Mouse (Mus musculus) bone marrow macrophage, adult 2 months (primary cell): ENCODE data around the gene Mkrn2. TPM values are rescaled to one million over a fixed set of nuclear protein-coding genes. Genes with fewer than 3 reads are reported as not detected.

Experiments used
- H3K27ac ChIP-seq: 2 replicates; pipeline ENCODE4 v1.5.1; 2012; ENCODE audit warnings: low read depth, low read length; ENCODE audit not compliant: insufficient read depth
- H3K4me1 ChIP-seq: 2 replicates; pipeline ENCODE4 v1.6.1; 2012; ENCODE audit warnings: low read length; ENCODE audit not compliant: control insufficient read depth, insufficient read depth
- H3K4me3 ChIP-seq: 2 replicates; pipeline ENCODE4 v1.5.1; 2012; ENCODE audit warnings: mild to moderate bottlenecking, low read length, moderate library complexity; ENCODE audit not compliant: insufficient read depth
- CTCF ChIP-seq: IDR thresholded peaks from 2 replicates; pipeline ENCODE4 v1.5.1; 2012; ENCODE audit warnings: low read depth, mild to moderate bottlenecking, low read length, moderate library complexity
- POLR2A ChIP-seq: IDR thresholded peaks from 2 replicates; pipeline ENCODE4 v1.6.1; 2012; ENCODE audit warnings: mild to moderate bottlenecking, low read depth, low read length, borderline replicate concordance
- polyA plus RNA-seq: library from polyadenylated mRNA; stranded (reverse); fragments of >200 nt; gene quantifications from 2 replicates; pipeline ENCODE4 v1.2.4, GENCODE M21; 2012; ENCODE audit not compliant: missing spikeins, insufficient read depth, insufficient read length

Mkrn2 gene
- polyA plus RNA-seq, 1 experiment: 15.6 TPM

DNA sequence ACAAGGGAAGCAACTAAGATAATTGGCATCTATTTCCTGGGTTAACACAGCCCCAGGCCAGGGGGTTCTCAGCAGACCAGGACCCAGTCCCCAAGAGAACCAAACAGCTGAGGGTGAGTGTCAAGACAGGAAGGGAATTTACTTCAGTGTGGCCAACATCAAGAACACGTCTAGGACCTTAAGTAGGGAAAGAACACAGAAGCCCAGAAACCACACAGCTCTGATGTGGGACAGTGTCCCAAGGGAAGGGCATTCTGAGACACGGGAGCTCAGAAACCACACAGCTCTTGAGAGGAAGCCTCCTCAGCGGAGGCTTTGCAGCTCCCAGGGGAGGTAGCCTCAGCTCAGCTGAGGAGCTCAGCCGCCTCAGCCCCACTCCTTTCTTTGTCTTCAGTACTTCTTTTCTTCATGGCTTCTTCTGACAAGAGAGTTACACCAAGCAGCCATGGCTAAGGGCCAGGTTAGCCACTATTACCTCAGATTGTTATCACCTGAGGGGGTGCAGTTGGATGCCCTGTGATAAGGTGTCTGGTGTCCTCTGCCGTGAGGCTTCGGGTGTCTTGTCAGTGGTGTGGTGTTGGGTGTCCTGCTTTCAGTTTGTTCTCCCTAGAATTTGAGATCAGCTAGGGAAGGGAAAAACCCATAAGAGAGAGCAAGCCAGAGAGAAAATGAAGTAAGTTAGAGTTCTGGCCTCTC lies 18.1 kb upstream of the Mkrn2 start:
- no peaks in the 10 kb centered on the region for H3K4me1 ChIP-seq
- TF ChIP-seq POLR2A (no peak), CTCF (no peak)
- no peak overlapping the region for H3K27ac ChIP-seq
- H3K4me3 ChIP-seq: no peak overlapping the region

DNA sequence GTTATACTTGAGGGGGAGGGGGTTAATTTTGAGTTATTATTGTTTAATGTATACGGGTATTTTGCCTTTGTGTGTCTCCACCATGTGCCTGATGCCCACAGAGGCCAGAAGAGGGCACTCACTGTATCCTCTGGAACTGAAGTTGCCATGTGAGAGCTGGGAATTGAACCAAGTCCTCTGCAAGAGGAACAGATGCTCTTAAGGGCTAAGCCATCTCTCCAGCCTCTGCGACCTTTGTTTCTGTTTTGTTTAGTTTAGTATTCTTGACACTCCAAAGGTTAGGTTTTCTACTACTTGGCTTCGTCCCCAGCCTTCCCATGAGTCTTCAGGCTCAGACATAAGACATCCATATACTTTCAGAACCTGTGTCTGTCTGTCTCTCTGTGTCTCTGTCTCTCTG lies 17.5 kb upstream of the Mkrn2 start:
- no peak overlapping the region for H3K27ac ChIP-seq
- no peaks in the 10 kb centered on the region for H3K4me1 ChIP-seq
- H3K4me3 ChIP-seq: no peak overlapping the region
- TF ChIP-seq CTCF: no peak
- no peak for TF ChIP-seq POLR2A

DNA sequence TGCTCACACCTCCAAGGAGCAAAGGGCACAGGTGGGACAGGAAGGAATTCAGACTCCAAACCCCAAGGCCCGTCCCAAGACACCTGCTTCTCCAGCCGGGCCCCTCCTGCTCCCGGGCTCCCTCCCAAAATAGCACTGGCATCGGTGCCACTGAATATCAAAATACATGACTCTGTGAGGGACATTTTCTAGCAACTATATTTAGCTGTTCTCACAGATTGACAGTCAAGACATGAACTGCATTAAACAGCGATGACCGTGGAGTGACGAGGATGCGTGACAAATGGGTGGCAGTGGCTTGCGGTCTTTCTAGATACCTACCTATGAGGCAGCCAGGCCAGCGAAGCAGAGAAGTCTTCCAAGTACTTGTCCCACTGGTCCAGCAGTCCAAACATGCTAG lies 15.4 kb upstream of the Mkrn2 start:
- Histone ChIP-seq H3K27ac (no peak overlapping the region), H3K4me3 (no peak overlapping the region), H3K4me1 (no peaks in the 10 kb centered on the region)
- TF ChIP-seq CTCF (no peak), POLR2A (no peak)

DNA sequence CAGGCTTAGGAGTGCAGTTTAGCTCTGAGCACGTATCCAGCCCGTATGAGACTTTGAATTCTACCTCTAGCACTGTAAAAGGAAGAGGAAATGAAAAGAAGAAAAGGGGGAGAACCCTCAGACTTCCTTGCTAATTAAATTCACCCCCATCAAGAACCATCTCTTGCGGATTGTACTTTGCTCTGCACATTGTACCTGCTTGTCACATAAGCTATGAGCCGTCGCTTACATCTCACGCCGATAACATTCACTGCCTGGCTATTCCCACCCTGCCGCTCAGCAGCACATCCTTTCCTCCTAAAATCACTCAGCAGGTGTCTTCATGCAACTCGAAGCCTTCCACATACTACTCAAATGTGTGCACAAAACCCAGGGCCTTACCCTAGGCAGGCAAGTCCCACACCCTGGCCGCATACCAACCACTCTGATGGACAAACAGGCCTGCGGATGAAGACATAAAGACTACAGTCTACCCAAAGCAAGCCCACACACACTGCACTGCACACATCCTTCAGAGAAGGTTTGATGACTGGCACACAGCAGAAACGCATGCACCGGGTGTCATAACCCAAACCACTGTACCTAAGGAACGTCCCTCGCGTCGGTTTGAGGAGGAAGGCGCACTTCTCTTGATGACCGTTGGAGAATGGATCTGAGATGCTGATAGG lies 9.9 kb upstream of the Mkrn2 start:
- H3K4me1 ChIP-seq: no peaks in the 10 kb centered on the region
- TF ChIP-seq CTCF (no peak), POLR2A (no peak)
- H3K27ac ChIP-seq: no peak overlapping the region
- H3K4me3 ChIP-seq: no peak overlapping the region

DNA sequence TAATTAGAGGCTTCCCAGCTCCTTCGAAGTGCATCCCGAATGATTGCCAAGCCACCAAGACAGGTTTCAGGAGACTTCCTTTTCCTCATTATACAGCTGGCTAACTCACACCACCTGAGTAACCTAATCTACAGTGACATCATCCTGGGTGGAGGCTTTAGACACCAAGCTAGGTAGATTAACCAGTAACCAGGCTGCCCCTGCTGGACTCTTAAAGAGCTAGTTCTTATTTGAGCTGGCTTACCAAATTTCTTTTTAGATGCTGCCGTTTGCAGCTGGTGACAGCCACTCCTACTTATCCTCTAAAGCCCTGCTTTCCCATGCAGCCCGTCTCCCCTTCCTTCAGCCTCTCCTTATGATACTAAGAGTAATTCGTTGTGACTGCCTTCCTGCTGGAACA lies 9.2 kb upstream of the Mkrn2 start, which contains the start of gene Mkrn2os:
Gene Mkrn2os, minus strand, starts transcription at position 119 of the 400 bp plus-strand sequence.
- Histone ChIP-seq H3K4me1 (no peaks in the 10 kb centered on the region), H3K4me3 (no peak within 1 kb of the TSS), H3K27ac (no peak within 1 kb of the TSS)
- no peak for TF ChIP-seq POLR2A
- no peak for TF ChIP-seq CTCF

DNA sequence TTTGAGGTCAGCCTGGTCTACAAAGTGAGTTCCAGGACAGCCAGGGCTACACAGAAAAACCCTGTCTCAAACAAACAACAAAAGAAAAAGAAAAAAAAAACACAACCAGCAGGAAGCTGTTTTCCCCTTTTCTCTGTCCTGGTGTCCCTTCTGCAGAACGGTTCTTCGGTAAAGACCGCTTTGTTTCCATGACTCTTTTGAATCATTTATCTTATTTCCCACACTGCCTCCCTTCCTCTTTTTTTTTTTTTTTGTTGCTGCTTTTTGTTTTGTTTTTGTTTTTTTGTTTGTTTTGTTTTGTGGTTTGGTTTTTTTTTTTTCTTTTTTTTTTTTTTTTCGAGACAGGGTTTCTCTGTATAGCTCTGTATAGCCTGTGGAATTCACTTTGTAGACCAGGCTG lies 8.4 kb upstream of the Mkrn2 start:
- H3K27ac ChIP-seq: no peak overlapping the region
- TF ChIP-seq CTCF (no peak), POLR2A (no peak)
- no peaks in the 10 kb centered on the region for H3K4me1 ChIP-seq
- H3K4me3 ChIP-seq: no peak overlapping the region

DNA sequence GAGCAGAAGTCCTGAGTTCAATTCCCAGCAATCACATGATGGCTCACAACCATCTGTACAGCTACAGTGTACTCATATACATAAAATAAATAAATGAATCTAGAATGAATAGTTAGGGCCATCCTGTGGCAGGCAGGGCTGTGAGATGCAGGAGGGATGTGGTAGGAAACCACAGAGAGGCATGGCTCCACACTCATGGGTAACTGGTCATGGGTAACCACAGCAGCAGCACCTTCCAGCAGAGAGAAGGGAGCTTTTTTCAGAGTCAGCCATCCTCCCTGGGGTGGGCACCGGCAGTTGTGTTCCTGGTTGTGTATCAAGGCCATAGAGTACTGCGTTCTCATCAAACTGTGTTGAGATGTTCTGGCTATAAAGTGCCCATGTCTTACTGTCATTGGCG lies 7.2 kb upstream of the Mkrn2 start:
- no peak overlapping the region for H3K4me3 ChIP-seq
- no peak for TF ChIP-seq POLR2A
- TF ChIP-seq CTCF: no peak
- H3K4me1 ChIP-seq: no peaks in the 10 kb centered on the region
- no peak overlapping the region for H3K27ac ChIP-seq

DNA sequence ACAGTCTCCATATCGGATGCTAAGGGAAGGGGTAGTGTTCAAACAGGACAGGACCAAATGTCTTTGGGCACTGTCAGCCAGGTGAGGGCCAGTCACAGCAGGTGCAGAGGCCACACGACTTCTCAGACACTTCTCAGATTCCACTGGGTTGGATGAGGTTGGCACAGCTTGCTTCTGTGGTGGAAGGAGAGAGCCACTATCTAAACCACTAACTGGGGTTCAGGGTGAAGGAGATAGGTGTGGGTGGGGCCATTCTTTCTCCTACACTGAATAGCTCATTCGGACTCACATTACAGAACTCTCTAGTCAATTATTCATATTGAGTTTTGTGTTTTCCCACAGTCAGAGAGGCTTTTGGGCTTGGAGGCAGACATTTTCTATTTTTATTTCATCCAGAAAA lies 6.0 kb upstream of the Mkrn2 start:
- Histone ChIP-seq H3K4me1 (no peaks in the 10 kb centered on the region), H3K4me3 (no peak overlapping the region), H3K27ac (no peak overlapping the region)
- TF ChIP-seq POLR2A: no peak
- TF ChIP-seq CTCF: no peak

DNA sequence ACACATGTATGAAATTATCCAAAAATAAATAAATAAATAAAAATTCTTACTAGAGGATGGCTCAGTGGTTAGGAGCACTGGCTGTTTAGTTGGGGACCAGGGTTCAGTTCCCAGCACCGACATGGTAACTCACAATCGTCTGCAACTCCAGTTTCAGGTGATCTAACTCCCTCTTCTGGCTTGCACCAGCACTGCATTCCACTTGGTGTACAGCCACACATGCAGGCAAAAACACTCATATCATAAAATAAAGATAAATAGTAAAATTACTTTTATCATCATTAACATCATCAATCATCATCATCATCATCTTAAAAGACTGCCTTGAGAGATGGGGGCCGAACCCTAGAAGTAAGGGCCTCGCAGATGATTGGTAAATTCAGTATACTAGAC lies 384 bp upstream of the Mkrn2 start:
- Histone ChIP-seq H3K27ac (no peak overlapping the region), H3K4me1 (peaks cover 11% of the 10 kb centered on the region; the same call in 1 of the 2 replicates), H3K4me3 (no peak overlapping the region)
- no peak for TF ChIP-seq POLR2A
- TF ChIP-seq CTCF: no peak

DNA sequence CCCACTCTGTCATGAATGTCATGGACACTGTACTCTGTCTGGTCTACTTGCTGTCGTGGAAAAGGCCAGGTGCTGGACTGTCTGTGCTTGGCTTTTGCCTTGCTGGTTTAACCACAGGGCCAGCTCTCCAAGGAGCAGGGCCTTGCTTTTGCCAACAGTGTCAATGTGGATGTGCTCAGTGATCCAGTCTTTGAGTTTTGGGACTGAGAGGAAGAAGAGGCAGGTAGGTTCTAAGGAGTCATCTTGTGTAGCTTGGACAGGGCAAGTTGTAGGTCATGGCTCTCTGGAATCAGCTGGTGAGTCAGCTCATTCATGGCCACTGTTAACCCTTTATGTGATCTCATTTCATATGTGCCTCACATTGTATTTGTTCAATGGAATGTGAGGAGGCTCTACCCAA lies 4.8 kb downstream of the Mkrn2 start:
- no peak overlapping the region for H3K27ac ChIP-seq
- H3K4me1 ChIP-seq: peaks cover 14% of the 10 kb centered on the region
- H3K4me3 ChIP-seq: no peak overlapping the region
- TF ChIP-seq POLR2A: no peak
- TF ChIP-seq CTCF: no peak
